Mouse (Mus musculus): Measurements from ENCODE around the gene Gramd1b. TPM values are rescaled to one million over a fixed set of nuclear protein-coding genes. Genes with fewer than 3 reads are reported as not detected.

Gramd1b gene
- polyA plus RNA-seq, 1 experiment from 2014 or later = 5.2 TPM

DNA sequence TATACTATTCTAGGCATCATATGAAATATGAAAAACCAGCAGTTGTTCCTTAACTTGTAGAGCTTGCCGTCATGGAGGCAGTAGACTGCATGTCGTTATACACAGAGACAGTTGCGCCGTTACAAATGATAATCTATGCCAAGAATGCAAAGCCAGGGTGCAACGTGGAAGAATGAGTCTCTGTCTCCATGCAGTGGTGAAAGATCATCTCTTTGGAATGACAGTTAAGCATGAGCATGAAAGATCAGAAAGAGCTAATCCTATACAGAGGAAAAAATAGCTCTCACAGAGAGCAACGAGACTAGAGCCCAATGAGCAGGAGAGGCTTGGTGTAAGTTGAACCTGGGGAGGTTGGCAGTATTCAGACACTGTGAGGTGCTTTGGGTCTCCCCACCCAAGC, 284.5 kb downstream of the Gramd1b start:
- Histone ChIP-seq H3K4me3 (replicated peaks) (no peak overlapping the region), H3K4me1 (replicated peaks) (no peaks in the 10 kb centered on the region; the same call in 1 of the 2 replicates), H3K27ac (no peak overlapping the region), H3K4me2 (no peak overlapping the region), H3K27me3 (0 out of 2 replicates have a peak, but pooled peaks cover 3% of the 10 kb centered on the region), H3K36me3 (no peaks in the 10 kb centered on the region), H3K9me3 (no peaks in the 10 kb centered on the region), H3K9ac (replicated peaks) (no peak overlapping the region)
- 83% methylated on average over 6 of the region's 6 CpGs for WGBS
- ATAC-seq (ENCODE audit: insufficient number of reproducible peaks, insufficient read depth, low FRiP score, low TSS enrichment, low read depth) = no peak

DNA sequence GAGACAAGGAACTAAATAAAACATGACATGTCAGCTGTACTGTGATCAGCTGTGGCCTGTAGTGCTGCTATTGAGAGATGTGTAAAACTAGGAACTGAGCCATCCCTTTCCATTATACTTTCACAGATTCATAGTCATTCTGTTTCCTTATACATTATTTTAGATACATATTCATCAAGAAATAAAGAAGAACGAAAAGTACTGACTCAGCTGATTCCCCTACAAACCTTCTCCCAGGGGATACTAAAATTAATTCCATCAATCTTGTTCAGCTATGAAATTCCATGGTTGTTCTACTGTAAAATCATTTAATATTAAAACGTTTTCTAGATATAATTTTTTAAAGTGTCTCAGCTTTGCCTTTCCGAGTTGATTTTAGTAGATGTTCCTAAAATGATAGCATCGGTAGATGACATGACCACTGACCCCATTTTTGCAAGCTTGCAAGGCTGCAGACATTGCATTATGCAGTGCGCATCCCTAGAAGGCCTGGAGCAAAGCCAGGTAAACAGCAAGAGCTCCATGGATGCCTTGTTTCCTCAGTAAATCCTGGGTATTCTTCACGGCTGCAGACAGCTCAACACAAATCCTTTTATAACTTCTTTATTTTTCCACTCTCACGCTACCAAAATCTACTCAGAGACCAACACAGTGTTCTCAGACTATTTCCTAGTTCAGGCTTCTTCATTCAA, 285.1 kb downstream of the Gramd1b start:
- ATAC-seq (ENCODE audit: insufficient number of reproducible peaks, insufficient read depth, low FRiP score, low TSS enrichment, low read depth) = no peak
- WGBS = 87% methylated on average over 7 of the region's 7 CpGs
- H3K4me1 ChIP-seq (replicated peaks) = no peaks in the 10 kb centered on the region; the same call in none of the 2 replicates
- peaks cover 7% of the 10 kb centered on the region for H3K27me3 ChIP-seq
- H3K4me2 ChIP-seq = no peak overlapping the region
- no peak overlapping the region for H3K27ac ChIP-seq
- H3K36me3 ChIP-seq = no peaks in the 10 kb centered on the region
- H3K4me3 ChIP-seq (replicated peaks) = no peak overlapping the region
- H3K9ac ChIP-seq (replicated peaks) = no peak overlapping the region
- no peaks in the 10 kb centered on the region for H3K9me3 ChIP-seq

DNA sequence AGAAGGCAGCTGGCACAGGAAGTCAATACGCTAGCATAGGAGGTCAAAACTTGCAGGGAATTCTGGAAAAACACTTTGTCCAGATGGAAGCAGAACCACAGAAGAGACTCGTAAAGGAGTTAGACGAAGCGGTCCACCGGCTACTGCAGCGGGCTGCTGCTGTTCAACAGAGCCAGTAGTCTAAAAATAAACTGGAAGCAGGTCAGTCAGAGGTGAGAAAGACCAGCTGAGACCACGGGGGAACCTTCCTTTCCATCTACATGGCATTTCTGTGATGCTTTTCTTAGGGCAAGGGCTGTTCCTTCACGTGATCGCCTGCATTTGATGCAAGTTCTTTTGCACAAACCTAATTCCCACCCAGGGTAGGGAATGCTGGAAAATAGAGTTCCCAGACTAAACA, 285.7 kb downstream of the Gramd1b start:
- WGBS = 60% methylated on average over 9 of the region's 9 CpGs
- Histone ChIP-seq H3K4me2 (no peak overlapping the region), H3K9ac (replicated peaks) (no peak overlapping the region), H3K36me3 (no peaks in the 10 kb centered on the region), H3K4me3 (replicated peaks) (no peak overlapping the region), H3K4me1 (replicated peaks) (no peaks in the 10 kb centered on the region; the same call in none of the 2 replicates), H3K9me3 (no peaks in the 10 kb centered on the region), H3K27me3 (peaks cover 14% of the 10 kb centered on the region), H3K27ac (no peak overlapping the region)
- ATAC-seq (ENCODE audit: insufficient number of reproducible peaks, insufficient read depth, low FRiP score, low TSS enrichment, low read depth) = no peak

Other genes starting within 250 kb of the Gramd1b start
- not detected in 2 replicates for gene Gm21915, start 139.2 kb upstream of the Gramd1b start, polyA plus RNA-seq (2016; fragmentation: Nextera tagmentation; extraction: Ambion mirVana)
- 67.7 TPM in 2 replicates for gene Clmp, start 154.6 kb upstream of the Gramd1b start, polyA plus RNA-seq (2016; fragmentation: Nextera tagmentation; extraction: Ambion mirVana)

Data from limb, embryonic 12.5 days (tissue).